Mouse (Mus musculus): ENCODE results near the gene Slc24a3. TPM values are rescaled to one million over a fixed set of nuclear protein-coding genes. Genes with fewer than 3 reads are reported as not detected.

Slc24a3 gene
- total RNA-seq, 2 experiments from 2014 or later: 11.6 to 12.0 TPM

DNA sequence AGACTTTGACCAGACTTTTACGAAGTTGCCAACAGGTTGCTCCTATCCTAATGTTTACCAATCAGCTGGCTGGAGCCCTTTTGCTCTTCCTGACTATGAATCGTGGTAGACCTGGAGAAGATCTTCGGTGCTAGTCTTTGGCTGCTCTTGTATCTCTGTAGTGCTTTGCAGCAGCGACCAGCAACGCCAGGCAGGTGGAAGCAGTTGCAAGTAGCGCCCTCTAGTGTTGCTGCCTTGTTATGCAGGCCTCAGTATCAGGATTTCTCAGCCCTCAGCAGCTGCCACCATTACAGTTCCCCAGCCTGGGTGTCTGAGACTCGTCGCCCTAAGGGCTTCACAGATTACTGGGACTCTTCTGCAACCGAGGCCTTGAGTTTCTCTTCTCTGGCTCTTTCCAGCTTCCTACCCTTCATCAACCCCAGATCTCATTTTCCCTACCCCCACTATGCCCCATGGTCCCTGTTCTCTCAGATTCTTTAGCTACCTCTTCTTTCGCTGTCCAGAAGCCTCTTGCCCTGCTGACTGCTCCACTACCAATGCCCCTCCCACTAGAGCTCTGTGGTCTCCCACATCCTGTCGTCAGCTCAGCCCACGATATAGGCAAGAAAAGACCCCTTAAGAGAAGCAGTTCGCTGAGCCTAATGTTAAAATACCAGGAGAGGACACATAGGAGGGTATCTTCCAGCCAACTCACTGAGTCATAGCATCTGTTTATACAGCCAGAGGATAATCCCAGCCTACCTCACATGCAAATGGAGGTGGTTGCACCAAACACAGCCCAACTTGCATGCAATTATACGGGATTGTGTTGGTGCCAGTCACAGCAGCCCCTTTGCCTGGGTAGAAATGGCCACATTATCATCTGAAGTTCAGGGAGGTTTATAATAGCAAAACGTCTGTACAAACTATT, 443.5 kb downstream of the Slc24a3 start:
- DNase-seq (ENCODE audit: low spot score in 2 of 2): peak in 1 of 2 experiments; percentile 35

DNA sequence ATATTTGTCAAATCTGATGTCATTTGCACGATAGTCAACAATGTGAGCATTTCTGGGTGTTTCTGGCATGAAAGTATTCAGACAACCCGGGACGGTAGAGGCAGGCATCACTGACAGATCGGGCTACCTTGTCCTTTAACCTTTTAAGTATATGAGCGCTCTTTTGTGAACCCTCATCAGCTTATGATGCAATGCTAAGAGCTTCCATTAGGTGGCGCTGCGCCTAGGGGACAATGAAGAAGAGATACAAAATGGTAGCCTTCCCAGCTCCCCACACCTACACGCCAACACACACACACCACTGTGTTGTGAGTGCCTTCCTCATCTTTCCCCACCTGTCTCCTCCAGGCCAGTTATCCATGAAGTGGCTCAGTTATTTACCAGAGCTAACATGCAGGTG, 445.4 kb downstream of the Slc24a3 start:
- DNase-seq (ENCODE audit: low spot score in 2 of 2): no peak

DNA sequence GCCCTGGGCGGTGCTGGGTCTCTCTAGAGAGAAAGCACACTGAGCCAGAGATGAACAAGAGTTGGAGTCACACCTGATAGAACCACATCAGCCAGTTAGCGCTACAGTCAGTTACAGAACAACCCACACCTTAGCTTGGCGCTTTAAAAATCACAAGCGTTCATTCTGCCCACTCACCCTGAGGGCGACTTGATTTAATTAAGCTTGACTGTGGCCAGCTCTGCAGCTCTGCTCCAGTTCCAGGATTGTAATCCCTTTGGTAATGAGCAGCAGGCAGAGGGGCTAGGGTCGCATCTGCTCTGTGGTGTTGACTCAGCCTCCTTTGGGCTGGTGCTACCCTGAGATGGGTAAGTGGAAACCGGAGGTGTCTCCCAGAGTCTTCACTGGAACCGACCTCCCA, 446.2 kb downstream of the Slc24a3 start:
- no peak for DNase-seq (ENCODE audit: low spot score in 2 of 2)

GRCm38 (mm10) chr2:145619688-145620087, 452.1 kb downstream of the Slc24a3 start:
- DNase-seq (ENCODE audit: low spot score in 2 of 2): no peak

DNA sequence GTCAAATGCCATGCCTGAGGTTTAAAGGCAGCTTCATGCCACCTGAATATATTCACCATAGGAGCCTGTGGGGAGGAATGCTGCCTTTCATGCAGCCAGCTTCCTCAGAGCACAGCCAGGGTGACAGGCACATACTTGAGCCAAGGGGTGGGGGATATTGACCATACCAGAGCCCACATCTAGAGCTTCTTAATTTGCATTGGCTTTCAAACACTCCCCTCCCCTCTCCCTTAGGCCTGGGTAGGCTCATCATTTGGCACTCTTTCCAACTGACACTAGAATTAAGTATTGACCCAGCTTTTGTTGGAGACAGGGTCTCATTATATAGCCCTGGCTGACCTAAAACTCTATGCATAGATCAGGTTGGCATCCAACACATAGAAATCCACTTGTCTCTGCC, 453.2 kb downstream of the Slc24a3 start:
- DNase-seq (ENCODE audit: low spot score in 2 of 2): peak in 1 of 2 experiments; percentile 3

GRCm38 (mm10) chr2:145621119-145621518, 453.6 kb downstream of the Slc24a3 start:
- DNase-seq (ENCODE audit: low spot score in 2 of 2): peak in 1 of 2 experiments; percentile 3

DNA sequence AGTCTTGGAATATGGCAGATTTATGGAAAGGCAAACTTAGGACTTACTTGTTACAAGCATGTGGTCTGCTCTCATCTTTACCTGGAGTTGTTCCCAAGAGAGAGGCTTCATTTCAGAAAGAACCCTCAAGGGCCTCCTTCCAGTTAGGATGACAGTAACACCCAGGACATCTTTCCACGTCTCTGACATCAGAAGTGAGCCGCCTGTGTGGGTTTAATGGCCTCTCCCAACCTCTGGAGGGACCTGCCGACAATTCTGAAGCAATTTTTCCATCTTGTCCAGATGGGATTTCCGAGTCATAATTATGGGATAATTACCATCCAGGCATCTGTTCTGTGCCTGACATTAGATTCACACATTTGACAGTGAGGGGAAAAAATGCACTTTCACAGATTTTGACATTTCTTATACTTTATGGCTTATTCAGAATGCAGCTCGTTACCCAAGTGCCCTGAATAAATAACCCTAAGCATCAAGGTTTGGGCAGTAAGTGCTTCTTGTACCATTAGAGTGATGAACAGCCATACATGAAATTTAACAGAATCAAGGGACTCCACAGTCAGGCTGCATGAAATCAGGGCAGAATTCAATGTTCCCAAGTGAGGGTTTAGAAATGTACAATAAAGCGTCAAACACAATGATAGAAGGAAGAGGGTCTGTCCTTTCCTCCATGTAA, 463.7 kb downstream of the Slc24a3 start:
- DNase-seq (ENCODE audit: low spot score in 2 of 2): no peak

- no peak for DNase-seq (ENCODE audit: low spot score in 2 of 2)
Measured at GRCm38 (mm10) chr2:145631799-145632174, 464.2 kb downstream of the Slc24a3 start.

GRCm38 (mm10) chr2:145633811-145634210, 466.3 kb downstream of the Slc24a3 start:
- no peak for DNase-seq (ENCODE audit: low spot score in 2 of 2)

GRCm38 (mm10) chr2:145640255-145640984, 472.9 kb downstream of the Slc24a3 start:
- no peak for DNase-seq (ENCODE audit: low spot score in 2 of 2)

GRCm38 (mm10) chr2:145655373-145655960, 487.9 kb downstream of the Slc24a3 start:
- no peak for DNase-seq (ENCODE audit: low spot score in 2 of 2)

DNA sequence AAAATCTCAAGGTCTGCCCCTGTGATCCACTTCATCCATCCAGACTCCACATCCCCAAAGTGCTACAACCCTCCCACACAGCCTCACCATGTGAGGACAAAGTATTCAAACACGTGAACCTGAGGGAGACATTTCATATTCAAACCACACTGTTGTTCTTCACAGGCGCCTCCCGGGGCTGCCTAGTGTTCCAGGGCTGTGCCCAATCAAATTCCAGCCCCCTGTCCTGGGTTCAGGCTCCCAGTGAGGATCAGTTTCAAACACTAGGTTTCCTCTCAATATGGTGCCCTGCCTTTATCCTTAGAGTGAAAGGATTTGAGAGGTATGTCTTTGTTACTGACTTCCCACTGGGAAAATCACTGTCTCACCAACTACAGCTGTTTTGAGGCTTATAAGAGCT, 488.6 kb downstream of the Slc24a3 start:
- no peak for DNase-seq (ENCODE audit: low spot score in 2 of 2)

DNA sequence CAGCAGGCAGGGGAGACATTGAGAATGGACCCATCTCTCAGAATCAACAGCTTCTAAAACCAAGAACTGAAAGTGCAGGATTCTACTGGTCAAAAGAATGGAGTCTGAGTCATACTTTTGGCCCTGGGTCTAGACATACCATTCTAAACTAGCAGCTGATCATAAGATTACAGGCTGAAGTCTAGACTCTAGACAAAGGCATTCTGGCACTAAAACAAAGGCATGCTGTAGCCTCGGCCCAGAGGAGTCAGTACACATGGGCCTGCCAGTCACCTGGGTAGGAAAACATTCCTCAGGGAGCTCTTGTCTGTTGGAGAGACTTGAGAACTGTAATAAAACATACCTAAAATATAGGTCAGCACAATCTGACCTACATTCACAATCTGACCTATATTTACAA, 489.2 kb downstream of the Slc24a3 start:
- no peak for DNase-seq (ENCODE audit: low spot score in 2 of 2)

DNA sequence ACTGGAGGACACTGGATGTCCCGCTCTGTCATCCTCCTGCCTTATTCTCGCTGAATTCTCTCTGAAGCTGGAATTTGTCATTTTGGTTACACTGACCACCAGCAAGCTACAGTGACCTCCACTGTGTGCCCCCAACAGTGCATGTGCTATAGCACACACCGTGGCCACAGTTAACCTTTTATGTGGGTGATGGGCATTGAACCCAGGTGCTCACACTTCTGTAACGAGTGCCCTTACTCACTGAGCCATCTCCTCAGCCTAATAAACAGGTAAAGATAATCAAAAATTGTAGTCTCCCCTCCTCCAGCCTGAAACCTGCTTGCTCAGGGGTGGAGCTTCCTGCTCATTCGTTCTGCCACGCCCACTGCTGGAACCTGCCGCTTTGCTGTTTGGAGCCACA, 493.7 kb downstream of the Slc24a3 start:
- no peak for DNase-seq (ENCODE audit: low spot score in 2 of 2)

DNA sequence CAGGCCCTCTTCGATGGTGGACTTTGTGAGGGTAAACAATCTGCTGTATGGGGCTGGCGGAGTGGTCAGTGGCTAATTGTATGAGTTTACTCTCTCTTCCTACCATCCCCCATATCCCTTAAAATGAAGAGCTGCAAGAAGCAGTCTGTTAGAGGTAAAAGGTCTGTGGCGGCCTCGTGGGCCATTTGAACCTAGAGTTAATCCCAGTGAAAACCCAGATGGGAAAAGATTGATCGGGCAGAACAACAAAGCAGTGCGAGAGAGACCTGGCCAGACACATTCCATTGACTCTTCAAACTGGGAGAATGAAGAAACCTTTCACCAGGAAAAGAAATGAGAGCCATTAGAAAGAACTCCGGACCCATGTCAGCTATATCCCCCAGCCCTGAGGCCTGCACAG, 496.3 kb downstream of the Slc24a3 start:
- no peak for DNase-seq (ENCODE audit: low spot score in 2 of 2)

- no peak for DNase-seq (ENCODE audit: low spot score in 2 of 2)
Measured at GRCm38 (mm10) chr2:145664311-145664710, 496.8 kb downstream of the Slc24a3 start.

GRCm38 (mm10) chr2:145668135-145668534, 500.6 kb downstream of the Slc24a3 start:
- DNase-seq (ENCODE audit: low spot score in 2 of 2): no peak

DNA sequence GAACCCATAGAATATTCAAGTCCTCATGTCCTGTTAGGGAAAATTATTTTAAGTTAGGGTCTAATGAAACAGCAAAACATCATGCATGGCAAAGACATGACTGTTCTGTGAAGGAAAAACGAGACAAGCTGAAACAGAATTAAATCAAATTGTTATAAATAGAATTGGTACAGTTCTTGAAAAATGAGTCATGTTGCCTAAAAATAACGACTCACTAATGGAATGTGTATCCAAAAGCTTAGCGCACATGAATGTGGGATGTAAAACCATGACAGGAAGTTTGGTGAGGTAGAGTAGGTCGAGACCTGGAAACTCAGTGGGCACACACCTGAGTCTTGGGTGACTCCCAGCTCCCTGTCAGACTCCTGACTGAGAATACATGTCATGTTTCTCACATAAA, 502.6 kb downstream of the Slc24a3 start:
- DNase-seq (ENCODE audit: low spot score in 2 of 2): no peak

DNA sequence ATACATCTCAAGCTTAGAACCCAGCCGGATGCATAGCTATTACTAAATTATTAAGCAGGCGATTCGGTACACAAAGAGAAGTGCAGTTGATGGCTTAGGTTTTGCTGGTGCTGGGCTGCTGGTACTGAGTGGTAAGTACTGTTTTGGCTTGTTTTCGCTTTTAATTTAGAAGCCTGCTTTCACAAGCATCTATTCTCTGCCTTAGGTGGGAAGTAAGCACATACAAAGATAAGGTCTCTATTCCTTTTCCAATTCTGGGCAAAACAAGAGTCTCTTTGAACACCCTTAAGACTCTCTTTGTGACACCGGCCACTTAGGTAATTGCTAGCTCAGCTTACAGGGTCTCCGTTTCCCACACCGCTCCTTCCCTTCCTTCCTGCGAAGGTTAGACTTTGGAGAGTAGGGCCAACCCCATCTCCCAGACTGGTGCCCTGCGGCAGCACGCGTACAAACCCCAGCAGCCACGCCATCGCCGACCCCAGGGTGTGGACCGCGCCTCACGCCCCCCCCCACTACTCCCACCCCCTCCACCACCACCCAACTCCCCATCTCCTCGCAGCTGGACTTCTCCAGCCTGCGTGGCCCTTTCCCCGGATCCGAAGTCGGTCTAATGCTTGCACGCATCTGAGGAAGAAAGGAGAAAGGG, 507.1 kb downstream of the Slc24a3 start:
- no peak for DNase-seq (ENCODE audit: low spot score in 2 of 2)

GRCm38 (mm10) chr2:145675142-145675755, 507.7 kb downstream of the Slc24a3 start, which contains the start of gene Rin2:
TSS of gene Rin2 (plus strand) at chr2:145675215.
- peak; percentile 38 to 65 for DNase-seq (ENCODE audit: low spot score in 2 of 2)
